Mouse (Mus musculus): ENCODE measurements around the gene Prkag1. TPM values are rescaled to one million over a fixed set of nuclear protein-coding genes. Genes with fewer than 3 reads are reported as not detected.

The Prkag1 gene
- total RNA-seq, 4 experiments from 2014 or later, result 76.0 to 83.8 (median 79.2) TPM

- no peak for DNase-seq
Observed at GRCm38 (mm10) chr15:98768259-98768658, 63.1 kb downstream of the Prkag1 start.

GRCm38 (mm10) chr15:98765929-98766328 is 65.4 kb downstream of the Prkag1 start:
- no peak for DNase-seq

Other genes starting within 250 kb of the Prkag1 start
- gene Adcy6, start 221.4 kb downstream of the Prkag1 start, total RNA-seq (2022), result 10 to 100 TPM; 35.2 to 66.9 (median 56.7) TPM
- gene Cacnb3, start 200.7 kb downstream of the Prkag1 start, total RNA-seq (2022), result 10 to 100 TPM; 13.4 to 19.6 (median 15.7) TPM
- gene Ddx23, start 168.6 kb downstream of the Prkag1 start, total RNA-seq (2022), result 100 to 1,000 TPM in 1 of 4 experiments, 10 to 100 TPM in 3; 68.9 to 100 (median 85.6) TPM
- gene Rnd1, start 154.1 kb downstream of the Prkag1 start, total RNA-seq (2022), result 1 to 10 TPM; 2.5 to 9.7 (median 4.0) TPM
- gene Ccdc65, start 123.3 kb downstream of the Prkag1 start, total RNA-seq (2022), result under 1 TPM; 0.59 to 0.90 (median 0.82) TPM
- gene Fkbp11, start 103.3 kb downstream of the Prkag1 start, total RNA-seq (2022), result 10 to 100 TPM in 1 of 4 experiments, 1 to 10 TPM in 3; 7.1 to 14.4 (median 9.8) TPM
- 100 to 1,000 TPM; 153 to 163 (median 159) TPM for gene Arf3, start 68.3 kb downstream of the Prkag1 start, total RNA-seq (2022)
- 10 to 100 TPM in 1 of 4 experiments, 1 to 10 TPM in 1, under 1 TPM in 2; 0.49 to 12.9 (median 5.0) TPM for gene Wnt10b, start 53.4 kb downstream of the Prkag1 start, total RNA-seq (2022)
- not detected for gene Wnt1, start 41.7 kb downstream of the Prkag1 start, total RNA-seq (2022)
- 1 to 10 TPM in 1 of 4 experiments, under 1 TPM in 3; 0.29 to 1.1 (median 0.61) TPM for gene Ddn, start 22.0 kb downstream of the Prkag1 start, total RNA-seq (2022)
- 100 to 1,000 TPM in 1 of 4 experiments, 10 to 100 TPM in 3; 61.7 to 114 (median 71.8) TPM for gene Kmt2d, start 39.7 kb upstream of the Prkag1 start, total RNA-seq (2022)
- 1 to 10 TPM; 2.8 to 7.2 (median 4.2) TPM for gene Rhebl1, start 63.0 kb upstream of the Prkag1 start, total RNA-seq (2022)
- 1 to 10 TPM; 1.8 to 3.8 (median 2.1) TPM for gene Dhh, start 67.0 kb upstream of the Prkag1 start, total RNA-seq (2022)
- 10 to 100 TPM; 12.3 to 33.2 (median 27.8) TPM for gene Lmbr1l, start 86.7 kb upstream of the Prkag1 start, total RNA-seq (2022)
- 100 to 1,000 TPM; 199 to 221 (median 208) TPM for gene Tuba1b, start 103.0 kb upstream of the Prkag1 start, total RNA-seq (2022)
- gene Gm49450, start 122.0 kb upstream of the Prkag1 start, total RNA-seq (2022), result not detected
- gene Tuba1a, start 122.2 kb upstream of the Prkag1 start, total RNA-seq (2022), result 100 to 1,000 TPM in 3 of 4 experiments, 10 to 100 TPM in 1; 70.5 to 196 (median 116) TPM
- gene Tuba1c, start 198.4 kb upstream of the Prkag1 start, total RNA-seq (2022), result 100 to 1,000 TPM; 207 to 347 (median 262) TPM
- gene Prph, start 223.7 kb upstream of the Prkag1 start, total RNA-seq (2022), result 1 to 10 TPM in 2 of 4 experiments, under 1 TPM in 2; 0.81 to 2.2 (median 1.4) TPM
- 1 to 10 TPM in 1 of 4 experiments, under 1 TPM in 3; 0.22 to 2.3 (median 0.67) TPM for gene Troap, start 243.1 kb upstream of the Prkag1 start, total RNA-seq (2022)